Mouse (Mus musculus): ENCODE measurements around the gene Olfr134. TPM values are rescaled to one million over a fixed set of nuclear protein-coding genes. Genes with fewer than 3 reads are reported as not detected.
"Not testable (repeated sequence)": the region's sequence is repeated elsewhere in the genome, so short reads cannot be mapped to it uniquely, and the experiment has no call there.

Gene Olfr134
- polyA plus RNA-seq (2015; fragmentation: Nextera tagmentation; extraction: Ambion mirVana): not detected in 2 replicates

- no peaks in the 10 kb centered on the region for H3K9me3 ChIP-seq (ENCODE audit: control insufficient read depth, low read length)
- H3K4me3 ChIP-seq (ENCODE audit: low read length): no peak within 1 kb of the TSS
- no peak within 1 kb of the TSS for H3K9ac ChIP-seq (ENCODE audit: low read length)
- no peak within 1 kb of the TSS for H3K27ac ChIP-seq (ENCODE audit: low read length)
- H3K4me1 ChIP-seq (replicated peaks; ENCODE audit: control insufficient read depth, insufficient read depth, low read length): no peaks in the 10 kb centered on the region
- no peak within 1 kb of the TSS for H3K4me2 ChIP-seq (ENCODE audit: low read depth, low read length)
- WGBS: 66% methylated on average over 3 of the region's 3 CpGs
- H3K27me3 ChIP-seq (ENCODE audit: control insufficient read depth, insufficient read depth, low read depth, low read length): no peaks in the 10 kb centered on the region
- no peak for ATAC-seq (ENCODE audit: low read depth)
- no peaks in the 10 kb centered on the region for H3K36me3 ChIP-seq (ENCODE audit: control insufficient read depth, insufficient read depth, low read length)
Measured at GRCm38 (mm10) chr17:38171088-38171487, at the start of gene Olfr134. Olfr134 (plus strand) TSS chr17:38171388.

DNA sequence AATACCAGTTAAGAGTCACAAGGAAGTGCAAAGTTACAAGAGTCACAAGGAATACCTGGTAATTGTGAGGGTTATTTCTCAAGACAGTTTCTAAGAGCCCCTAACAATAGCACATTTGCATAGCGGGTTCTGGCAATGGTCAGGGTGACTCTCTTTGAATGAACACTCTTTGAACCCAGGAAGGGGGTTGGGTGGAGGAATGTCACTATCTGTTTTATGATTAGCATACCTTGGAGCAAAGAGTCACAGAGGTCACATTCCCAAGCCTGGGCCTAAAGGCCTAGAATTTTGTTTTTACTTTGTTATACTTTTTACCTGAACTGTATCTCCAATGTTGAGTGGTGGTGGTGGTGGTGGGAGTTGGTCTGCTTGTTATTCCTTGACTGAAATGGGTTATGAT is 47.0 kb upstream of the Olfr134 start:
- not testable (repeated sequence) for H3K27me3 ChIP-seq (ENCODE audit: control insufficient read depth, insufficient read depth, low read depth, low read length); H3K9me3 ChIP-seq (ENCODE audit: control insufficient read depth, low read length); ATAC-seq (ENCODE audit: low read depth); H3K4me2 ChIP-seq (ENCODE audit: low read depth, low read length); H3K27ac ChIP-seq (ENCODE audit: low read length); H3K36me3 ChIP-seq (ENCODE audit: control insufficient read depth, insufficient read depth, low read length); H3K4me3 ChIP-seq (ENCODE audit: low read length); H3K4me1 ChIP-seq (replicated peaks; ENCODE audit: control insufficient read depth, insufficient read depth, low read length); H3K9ac ChIP-seq (ENCODE audit: low read length)
- 80% methylated on average over 1 of the region's 1 CpGs for WGBS

DNA sequence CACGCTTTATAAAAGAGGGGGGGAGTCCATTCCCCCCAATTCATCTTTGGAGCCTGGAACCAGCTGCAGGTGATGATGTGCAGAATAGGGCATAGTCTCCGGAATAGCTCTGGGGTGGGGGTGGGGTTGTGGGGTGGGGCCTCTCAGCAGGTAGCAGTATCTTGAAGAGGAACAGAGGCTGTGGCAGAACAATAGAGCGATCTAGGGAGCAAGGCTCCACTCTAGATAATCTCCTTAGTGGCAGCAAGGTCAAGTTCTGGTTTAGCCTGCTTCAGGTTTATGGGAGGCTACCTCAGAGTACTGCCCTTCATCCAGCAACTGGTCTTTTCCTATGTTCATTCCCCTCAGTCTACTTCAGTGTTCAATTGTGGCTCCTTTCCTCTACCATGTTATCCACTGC is 45.8 kb upstream of the Olfr134 start:
- H3K27me3 ChIP-seq (ENCODE audit: control insufficient read depth, insufficient read depth, low read depth, low read length); H3K27ac ChIP-seq (ENCODE audit: low read length); H3K9ac ChIP-seq (ENCODE audit: low read length); H3K36me3 ChIP-seq (ENCODE audit: control insufficient read depth, insufficient read depth, low read length); H3K9me3 ChIP-seq (ENCODE audit: control insufficient read depth, low read length); ATAC-seq (ENCODE audit: low read depth); H3K4me1 ChIP-seq (replicated peaks; ENCODE audit: control insufficient read depth, insufficient read depth, low read length); H3K4me2 ChIP-seq (ENCODE audit: low read depth, low read length); H3K4me3 ChIP-seq (ENCODE audit: low read length): not testable (repeated sequence)
- 46% methylated on average over 3 of the region's 3 CpGs for WGBS

DNA sequence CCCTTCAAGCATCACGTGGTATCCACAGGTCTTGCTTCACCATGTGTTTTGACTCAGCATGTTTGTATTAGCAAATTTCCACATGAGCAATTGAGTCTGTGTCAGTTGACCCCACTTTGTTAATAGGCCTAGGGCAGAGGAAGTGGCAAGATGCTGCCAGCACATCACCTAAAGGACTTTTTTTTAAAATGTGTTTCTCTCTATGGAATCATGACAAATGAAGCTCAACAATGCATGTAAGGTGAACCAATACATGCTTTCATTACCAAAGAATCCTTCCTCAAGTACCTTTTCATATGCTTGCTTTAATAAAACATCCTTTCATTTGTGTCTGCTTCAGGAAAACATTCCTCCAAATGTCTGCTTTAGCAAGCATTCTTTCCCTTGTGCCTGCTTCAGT is 36.8 kb upstream of the Olfr134 start, which contains the start of gene Olfr132:
Olfr132 (minus strand) TSS at position 101 of the 400 bp plus-strand sequence.
- H3K9ac ChIP-seq (ENCODE audit: low read length): no peak within 1 kb of the TSS
- no peak within 1 kb of the TSS for H3K27ac ChIP-seq (ENCODE audit: low read length)
- H3K27me3 ChIP-seq (ENCODE audit: control insufficient read depth, insufficient read depth, low read depth, low read length): no peaks in the 10 kb centered on the region
- peaks cover 3% of the 10 kb centered on the region; the same call in 1 of the 2 replicates for H3K9me3 ChIP-seq (ENCODE audit: control insufficient read depth, low read length)
- no peak within 1 kb of the TSS for H3K4me2 ChIP-seq (ENCODE audit: low read depth, low read length)
- H3K4me3 ChIP-seq (ENCODE audit: low read length): no peak within 1 kb of the TSS
- H3K4me1 ChIP-seq (replicated peaks; ENCODE audit: control insufficient read depth, insufficient read depth, low read length): no peaks in the 10 kb centered on the region
- no peaks in the 10 kb centered on the region for H3K36me3 ChIP-seq (ENCODE audit: control insufficient read depth, insufficient read depth, low read length)
- 45% methylated on average over 1 of the region's 1 CpGs for WGBS
- ATAC-seq (ENCODE audit: low read depth): no peak

DNA sequence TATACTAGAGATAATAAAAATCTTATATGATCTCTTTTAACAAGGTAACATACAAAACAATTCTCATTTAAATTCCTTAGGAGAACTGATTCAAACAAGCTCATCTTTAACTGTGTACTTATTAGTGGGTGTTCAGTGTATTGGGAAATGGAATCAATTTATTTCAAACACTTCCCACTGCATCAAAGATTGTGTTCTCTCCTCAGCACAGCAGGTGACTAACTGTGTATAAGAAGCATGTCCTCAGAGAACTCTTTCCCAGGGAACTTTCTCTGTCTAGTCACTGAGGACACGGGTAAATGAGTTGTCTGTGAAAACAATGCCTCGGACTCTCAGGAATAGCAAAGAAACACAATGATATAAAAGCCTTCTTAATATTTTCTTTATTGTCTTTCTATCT is 26.2 kb upstream of the Olfr134 start, which contains the start of gene Olfr133:
Olfr133 (plus strand) TSS at position 301 of the 400 bp plus-strand sequence.
- H3K4me1 ChIP-seq (replicated peaks; ENCODE audit: control insufficient read depth, insufficient read depth, low read length): no peaks in the 10 kb centered on the region
- no peaks in the 10 kb centered on the region for H3K36me3 ChIP-seq (ENCODE audit: control insufficient read depth, insufficient read depth, low read length)
- ATAC-seq (ENCODE audit: low read depth): no peak
- no peak within 1 kb of the TSS for H3K27ac ChIP-seq (ENCODE audit: low read length)
- no peak within 1 kb of the TSS for H3K9ac ChIP-seq (ENCODE audit: low read length)
- H3K4me3 ChIP-seq (ENCODE audit: low read length): no peak within 1 kb of the TSS
- WGBS: 73% methylated on average over 2 of the region's 2 CpGs
- H3K9me3 ChIP-seq (ENCODE audit: control insufficient read depth, low read length): no peaks in the 10 kb centered on the region
- H3K27me3 ChIP-seq (ENCODE audit: control insufficient read depth, insufficient read depth, low read depth, low read length): no peaks in the 10 kb centered on the region
- no peak within 1 kb of the TSS for H3K4me2 ChIP-seq (ENCODE audit: low read depth, low read length)

DNA sequence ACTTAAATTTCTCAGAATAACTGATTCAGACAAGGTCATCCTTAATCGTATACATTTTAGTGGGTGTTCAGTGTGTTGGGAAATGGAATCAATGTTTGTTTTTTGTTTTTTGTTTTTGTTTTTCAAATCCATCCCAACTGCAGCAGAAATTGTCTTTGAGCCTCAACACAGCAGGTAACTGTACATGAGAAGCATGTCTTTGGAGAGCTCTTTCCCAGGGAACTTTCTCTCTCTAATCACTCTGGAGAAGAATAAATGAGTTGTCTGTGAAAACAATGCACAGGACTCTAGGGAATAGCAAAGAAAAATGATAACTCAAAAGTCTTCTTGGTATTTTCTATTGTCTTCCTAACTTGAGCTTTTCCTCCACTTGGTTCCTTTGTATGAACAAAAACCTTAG is 32.8 kb downstream of the Olfr134 start, which contains the start of gene Olfr135:
Olfr135 (plus strand) TSS at position 301 of the 400 bp plus-strand sequence.
- 88% methylated on average over 1 of the region's 1 CpGs for WGBS
- Histone ChIP-seq H3K9me3 (ENCODE audit: control insufficient read depth, low read length) (no peaks in the 10 kb centered on the region), H3K4me1 (replicated peaks; ENCODE audit: control insufficient read depth, insufficient read depth, low read length) (no peaks in the 10 kb centered on the region), H3K4me3 (ENCODE audit: low read length) (no peak within 1 kb of the TSS), H3K4me2 (ENCODE audit: low read depth, low read length) (no peak within 1 kb of the TSS), H3K27ac (ENCODE audit: low read length) (no peak within 1 kb of the TSS), H3K9ac (ENCODE audit: low read length) (no peak within 1 kb of the TSS), H3K27me3 (ENCODE audit: control insufficient read depth, insufficient read depth, low read depth, low read length) (no peaks in the 10 kb centered on the region), H3K36me3 (ENCODE audit: control insufficient read depth, insufficient read depth, low read length) (no peaks in the 10 kb centered on the region)
- ATAC-seq (ENCODE audit: low read depth): no peak

Other genes starting within 250 kb of the Olfr134 start
- gene Olfr761, start 218.3 kb upstream of the Olfr134 start, polyA plus RNA-seq (2015; fragmentation: Nextera tagmentation; extraction: Ambion mirVana): not detected in 2 replicates
- not detected in 2 replicates for gene Olfr129, start 111.3 kb upstream of the Olfr134 start, polyA plus RNA-seq (2015; fragmentation: Nextera tagmentation; extraction: Ambion mirVana)
- not detected in 2 replicates for gene Olfr130, start 107.5 kb upstream of the Olfr134 start, polyA plus RNA-seq (2015; fragmentation: Nextera tagmentation; extraction: Ambion mirVana)
- not detected in 2 replicates for gene Olfr131, start 82.7 kb upstream of the Olfr134 start, polyA plus RNA-seq (2015; fragmentation: Nextera tagmentation; extraction: Ambion mirVana)
- not detected in 2 replicates for gene Olfr132, start 36.9 kb upstream of the Olfr134 start, polyA plus RNA-seq (2015; fragmentation: Nextera tagmentation; extraction: Ambion mirVana)
- not detected in 2 replicates for gene Olfr133, start 26.1 kb upstream of the Olfr134 start, polyA plus RNA-seq (2015; fragmentation: Nextera tagmentation; extraction: Ambion mirVana)
- not detected in 2 replicates for gene Olfr135, start 32.9 kb downstream of the Olfr134 start, polyA plus RNA-seq (2015; fragmentation: Nextera tagmentation; extraction: Ambion mirVana)
- gene Olfr138, start 89.6 kb downstream of the Olfr134 start, polyA plus RNA-seq (2015; fragmentation: Nextera tagmentation; extraction: Ambion mirVana): not detected in 2 replicates
- not detected in 2 replicates for gene Olfr137, start 136.2 kb downstream of the Olfr134 start, polyA plus RNA-seq (2015; fragmentation: Nextera tagmentation; extraction: Ambion mirVana)
- gene Olfr136, start 158.4 kb downstream of the Olfr134 start, polyA plus RNA-seq (2015; fragmentation: Nextera tagmentation; extraction: Ambion mirVana): not detected in 2 replicates
- not detected in 2 replicates for gene Esp36, start 248.8 kb downstream of the Olfr134 start, polyA plus RNA-seq (2015; fragmentation: Nextera tagmentation; extraction: Ambion mirVana)